Mouse (Mus musculus) gastrocnemius, adult 2 months (tissue): ENCODE measurements around the gene Noto. TPM values are rescaled to one million over a fixed set of nuclear protein-coding genes. Genes with fewer than 3 reads are reported as not detected.

Source experiments
- DNase-seq: peaks from one replicate; pipeline ENCODE4 v3.0.0; 2022
- H3K27ac ChIP-seq: fragments of 200-600 bp; 2 replicates; pipeline ENCODE4 v1.8.1; 2022; ENCODE audit warnings: mild to moderate bottlenecking
- H3K4me3 ChIP-seq: fragments of 200-600 bp; 2 replicates; pipeline ENCODE4 v1.8.1; 2022; ENCODE audit warnings: mild to moderate bottlenecking, moderate library complexity
- CTCF ChIP-seq: fragments of 200-600 bp; IDR thresholded peaks from 2 replicates; pipeline ENCODE4 v1.8.1; 2022; ENCODE audit warnings: antibody characterized with exemption, mild to moderate bottlenecking, moderate library complexity
- intact Hi-C: fragments of 180-260 bp; cut with DNase I; formaldehyde crosslinking; loops from one replicate; pipeline ENCODE4 v1.15.1; 2025
- total RNA-seq, 2 experiments: library from RNA; stranded (reverse); gene quantifications; 2 replicates each; pipeline ENCODE4 v1.2.3; 2021

Gene Noto
- total RNA-seq, 2 experiments from 2014 or later: not detected

DNA sequence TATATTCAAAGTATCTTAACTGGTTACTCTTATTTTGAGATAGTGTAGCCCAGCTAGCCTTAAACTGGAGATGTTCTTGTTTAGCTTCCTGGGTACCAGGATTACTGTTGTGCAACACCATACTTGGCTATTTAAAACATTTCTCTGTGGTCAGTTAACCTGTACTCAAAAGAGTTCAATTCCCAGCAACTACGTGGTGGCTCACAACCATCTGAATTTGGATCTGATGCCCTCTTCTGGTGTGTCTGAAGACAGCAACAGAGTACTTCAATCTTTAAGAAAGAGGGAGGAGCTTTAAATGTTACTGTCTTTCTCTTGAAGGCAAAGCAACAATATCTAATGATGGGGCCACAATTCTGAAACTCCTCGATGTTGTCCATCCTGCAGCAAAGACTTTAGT lies 35.9 kb downstream of the Noto start:
- DNase-seq: no peak
- H3K27ac ChIP-seq: no peak overlapping the region
- TF ChIP-seq CTCF: no peak
- intact Hi-C loops: no loop called here
- H3K4me3 ChIP-seq: no peak overlapping the region

DNA sequence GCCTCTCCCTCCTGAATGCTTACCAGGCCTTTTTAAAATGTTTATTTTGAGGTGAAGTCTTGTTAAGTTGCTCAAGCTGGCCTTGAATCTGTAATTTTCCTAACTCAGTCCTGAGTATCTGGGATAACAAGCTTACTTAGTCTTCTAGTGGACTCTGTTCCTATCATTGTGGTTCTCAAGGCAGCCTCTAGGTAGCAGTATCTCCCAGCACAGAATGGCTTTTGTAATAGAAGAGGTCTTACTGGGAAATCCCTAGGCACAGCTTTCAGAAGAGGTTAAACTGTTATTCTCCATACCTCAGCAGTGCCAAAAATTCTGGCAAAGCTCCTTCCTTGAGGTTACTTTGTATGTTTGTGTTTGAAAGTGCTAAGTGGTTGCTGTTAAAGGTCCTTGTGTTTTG lies 41.7 kb downstream of the Noto start:
- intact Hi-C loops: no loop called here
- Histone ChIP-seq H3K27ac (no peak overlapping the region), H3K4me3 (no peak overlapping the region)
- peak; percentile 21; the same call in 1 of the 2 replicates for TF ChIP-seq CTCF
- no peak for DNase-seq

DNA sequence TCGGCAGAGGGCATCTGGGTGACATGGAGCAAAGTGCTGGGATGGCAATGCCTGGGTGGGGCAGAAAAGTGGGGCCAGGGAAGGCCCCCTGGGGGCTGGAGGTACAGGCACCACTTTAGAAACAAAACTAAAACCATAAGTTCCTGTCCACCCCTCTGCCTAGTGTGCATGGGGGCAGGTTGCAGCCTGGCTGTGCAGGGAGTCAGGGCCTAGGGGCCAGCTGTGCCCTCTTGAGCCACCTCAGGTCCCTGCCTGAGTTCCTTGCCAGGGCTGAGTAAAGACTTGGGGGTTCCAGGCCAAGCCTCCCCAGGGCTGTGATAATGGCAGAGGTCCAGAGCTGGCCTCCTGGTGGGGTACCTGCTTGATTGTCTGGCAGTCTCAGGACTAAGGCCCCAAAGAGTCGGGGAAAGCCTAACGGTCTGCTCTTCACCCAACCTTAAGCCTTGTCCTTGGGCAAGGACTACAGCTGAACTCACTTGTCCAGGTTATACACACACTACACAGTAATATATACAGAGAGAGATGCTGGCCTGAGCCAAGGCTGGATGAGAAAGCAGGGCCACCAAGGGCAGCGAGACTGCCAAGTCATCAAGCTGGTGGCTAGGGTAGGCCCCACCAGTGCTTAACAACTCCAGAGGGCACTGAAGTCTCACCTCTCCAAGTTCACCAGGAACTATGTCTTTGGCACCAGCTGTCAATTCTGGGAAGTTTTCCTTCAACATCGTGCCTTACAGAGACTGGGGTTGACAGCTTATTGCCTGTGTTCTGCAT lies 46.2 kb downstream of the Noto start:
- TF ChIP-seq CTCF: no peak
- no peak overlapping the region for H3K27ac ChIP-seq
- no peak overlapping the region for H3K4me3 ChIP-seq
- intact Hi-C loops: no loop called here
- DNase-seq: no peak

DNA sequence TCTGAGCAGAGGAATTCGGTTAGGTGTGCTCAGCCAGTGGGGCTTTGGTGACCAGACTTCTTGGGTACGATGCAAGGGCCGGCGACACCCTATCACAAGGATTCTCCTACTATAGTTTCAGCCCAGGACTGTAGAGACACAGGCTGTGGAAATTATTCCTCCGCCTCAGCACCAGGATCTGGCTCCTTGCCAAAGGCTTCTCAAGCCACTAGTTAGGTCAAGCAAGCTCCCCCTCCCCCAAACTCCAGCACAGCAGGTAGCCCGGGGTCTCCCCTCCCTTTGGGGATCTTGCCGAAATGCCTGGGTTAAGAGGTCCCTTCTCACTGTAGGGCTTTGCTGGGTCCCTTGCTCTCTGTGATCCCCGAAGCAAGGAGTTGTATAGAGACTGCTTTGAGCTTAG lies 48.3 kb downstream of the Noto start:
- no peak for DNase-seq
- no peak overlapping the region for H3K4me3 ChIP-seq
- H3K27ac ChIP-seq: no peak overlapping the region
- TF ChIP-seq CTCF: no peak
- intact Hi-C loops: no loop called here

DNA sequence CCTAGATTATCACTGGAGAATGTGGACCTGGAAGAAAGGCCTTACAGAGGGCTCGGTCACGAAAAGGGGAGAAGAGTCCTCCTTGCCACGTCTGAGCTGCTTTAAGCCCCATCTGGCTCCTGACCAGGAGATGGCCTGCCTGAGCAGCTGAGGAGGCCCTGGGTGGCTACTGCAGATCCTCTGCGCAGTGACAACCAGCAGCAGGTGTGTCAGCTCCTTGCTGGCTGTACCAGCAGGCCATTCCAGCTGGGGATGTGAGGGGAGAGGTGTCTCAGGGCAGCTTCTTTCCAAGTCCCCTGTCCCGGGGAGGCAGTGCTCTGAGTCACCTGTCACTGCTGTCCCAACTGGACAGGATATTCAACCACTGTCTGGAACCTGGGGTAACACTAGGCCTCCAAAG lies 48.9 kb downstream of the Noto start:
- TF ChIP-seq CTCF: no peak
- no peak for DNase-seq
- H3K4me3 ChIP-seq: no peak overlapping the region
- H3K27ac ChIP-seq: no peak overlapping the region
- intact Hi-C loops: no loop called here

DNA sequence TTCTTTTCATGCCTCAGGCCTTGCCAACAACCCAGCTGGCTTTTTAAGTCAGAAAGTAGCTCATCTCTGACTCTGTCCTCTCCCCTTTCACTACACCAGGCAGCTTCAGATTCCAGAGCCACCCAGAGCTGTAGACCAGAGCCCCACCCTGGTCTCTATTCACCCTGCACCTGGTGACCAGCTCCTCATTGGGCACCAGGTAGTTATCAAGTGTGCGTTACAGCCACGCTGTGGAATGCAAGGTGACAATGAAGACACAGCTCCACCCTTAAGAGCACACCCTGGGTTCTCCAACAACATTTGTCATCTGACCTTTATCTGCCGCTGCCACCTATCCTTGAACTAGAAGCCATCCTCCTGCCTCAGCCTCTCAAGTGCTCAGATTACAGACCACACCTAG lies 51.9 kb downstream of the Noto start:
- Histone ChIP-seq H3K27ac (no peak overlapping the region), H3K4me3 (no peak overlapping the region)
- intact Hi-C loops: no loop called here
- TF ChIP-seq CTCF: no peak
- no peak for DNase-seq

DNA sequence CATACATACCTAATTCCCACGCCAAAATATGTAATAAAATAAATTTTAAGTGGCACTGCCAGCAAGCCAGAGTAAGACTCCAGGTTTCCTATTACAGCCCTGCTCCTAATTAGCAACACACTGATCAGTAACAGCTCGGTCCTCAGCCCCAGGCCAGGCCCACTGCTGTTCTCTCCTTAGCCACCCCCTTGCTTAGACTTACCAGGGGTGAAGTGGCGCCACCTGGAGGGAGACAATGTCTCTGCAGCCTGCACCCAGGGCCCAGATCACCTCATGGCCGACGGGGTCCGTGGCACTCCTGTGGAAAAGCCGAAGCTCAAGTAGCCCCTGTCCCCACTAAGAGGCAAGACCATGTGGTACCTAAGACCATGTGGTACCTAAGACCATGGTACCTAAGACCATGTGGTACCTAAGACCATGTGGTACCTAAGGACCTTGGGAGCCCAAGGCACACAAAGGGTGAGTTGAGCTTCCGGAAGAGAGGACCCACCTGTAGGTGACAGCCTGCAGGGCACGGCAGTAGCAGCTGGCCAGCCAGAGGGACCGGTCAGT lies 53.8 kb downstream of the Noto start:
- no peak overlapping the region for H3K27ac ChIP-seq
- intact Hi-C loops: no loop called here
- no peak overlapping the region for H3K4me3 ChIP-seq
- DNase-seq: no peak
- peak; percentile 46 for TF ChIP-seq CTCF

DNA sequence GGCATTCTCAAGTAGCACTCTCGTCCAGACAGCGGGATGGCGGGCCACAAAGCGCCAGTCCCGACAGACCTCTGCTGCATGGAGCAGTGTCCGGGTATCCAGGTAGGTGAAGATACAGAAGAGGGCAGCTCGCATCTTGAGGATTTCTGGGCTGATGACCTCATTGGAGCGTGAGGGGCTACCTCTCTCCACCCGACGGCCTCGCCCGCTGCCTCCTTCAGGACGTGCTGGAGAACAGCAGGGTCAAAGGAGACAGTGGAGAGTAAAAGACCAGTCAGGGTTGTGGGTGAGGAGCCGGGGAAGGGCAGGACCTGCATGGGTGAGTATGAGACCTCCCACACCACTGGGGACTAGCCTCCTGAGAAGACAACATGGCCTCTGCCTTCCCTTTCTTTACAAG lies 54.7 kb downstream of the Noto start:
- no peak for TF ChIP-seq CTCF
- no peak overlapping the region for H3K4me3 ChIP-seq
- no peak overlapping the region for H3K27ac ChIP-seq
- no peak for DNase-seq
- intact Hi-C loops: no loop called here

Other genes with a start within 250 kb of the Noto start
- not detected for gene Emx1, start 236.4 kb upstream of the Noto start, total RNA-seq
- 1 to 10 TPM; 5.9 to 7.3 TPM for gene Sfxn5, start 90.5 kb upstream of the Noto start, total RNA-seq
- gene Rab11fip5, start 49.3 kb upstream of the Noto start, total RNA-seq: 10 to 100 TPM; 24.2 to 28.2 TPM
- 1 to 10 TPM; 8.6 TPM for gene Smyd5, start 8.1 kb downstream of the Noto start, total RNA-seq
- gene Cct7, start 27.6 kb downstream of the Noto start, total RNA-seq: 100 to 1,000 TPM; 127 to 135 TPM
- gene Pradc1, start 28.1 kb downstream of the Noto start, total RNA-seq: 10 to 100 TPM; 14.8 to 15.9 TPM
- gene Fbxo41, start 79.1 kb downstream of the Noto start, total RNA-seq: under 1 TPM in 1 of 2 experiments, not detected in 1; 0.03 TPM
- not detected for gene Egr4, start 89.7 kb downstream of the Noto start, total RNA-seq
- gene Alms1, start 163.6 kb downstream of the Noto start, total RNA-seq: under 1 TPM; 0.54 to 0.78 TPM